Mouse (Mus musculus): ENCODE measurements around the gene Gm26661. TPM values are rescaled to one million over a fixed set of nuclear protein-coding genes. Genes with fewer than 3 reads are reported as not detected.

Gene Gm26661
- total and polyA plus RNA-seq, 2 experiments from 2014 or later, result 0.94 TPM; not detected in 1

GRCm38 (mm10) chr14:7807711-7808110 lies 16.3 kb downstream of the Gm26661 start:
- Histone ChIP-seq H3K4me2 (ENCODE audit: low read depth, low read length) (no peak overlapping the region), H3K9ac (replicated peaks; ENCODE audit: low read length) (no peak overlapping the region), H3K4me1 (ENCODE audit: insufficient read depth, low read length) (no peaks in the 10 kb centered on the region), H3K9me3 (ENCODE audit: low read length) (no peaks in the 10 kb centered on the region), H3K27ac (no peak overlapping the region), H3K27me3 (ENCODE audit: insufficient read depth, low read length) (no peaks in the 10 kb centered on the region), H3K36me3 (ENCODE audit: insufficient read depth, low read length) (no peaks in the 10 kb centered on the region), H3K4me3 (ENCODE audit: low read length) (no peak overlapping the region)
- no peak for TF ChIP-seq CTCF (IDR thresholded peaks at IDR 0.05; ENCODE audit: low read depth)
- WGBS, result 73% methylated on average over 4 of the region's 4 CpGs
- ATAC-seq, result no peak
- no peak for DNase-seq (ENCODE audit: low spot score)

GRCm38 (mm10) chr14:7808501-7808981 lies 17.2 kb downstream of the Gm26661 start:
- 71% methylated on average over 11 of the region's 11 CpGs for WGBS
- H3K36me3 ChIP-seq (ENCODE audit: insufficient read depth, low read length), result no peaks in the 10 kb centered on the region

GRCm38 (mm10) chr14:7809043-7809955 lies 17.9 kb downstream of the Gm26661 start:
- DNase-seq (ENCODE audit: low spot score), result no peak
- no peak; the same call in 1 of the 2 replicates for ATAC-seq
- no peak overlapping the region for H3K9ac ChIP-seq (replicated peaks; ENCODE audit: low read length)
- no peak overlapping the region for H3K4me2 ChIP-seq (ENCODE audit: low read depth, low read length)
- no peaks in the 10 kb centered on the region for H3K36me3 ChIP-seq (ENCODE audit: insufficient read depth, low read length)
- no peaks in the 10 kb centered on the region for H3K4me1 ChIP-seq (ENCODE audit: insufficient read depth, low read length)
- TF ChIP-seq CTCF (IDR thresholded peaks at IDR 0.05; ENCODE audit: low read depth), result no peak
- H3K27ac ChIP-seq, result no peak overlapping the region
- H3K4me3 ChIP-seq (ENCODE audit: low read length), result no peak overlapping the region
- 84% methylated on average over 12 of the region's 12 CpGs for WGBS
- H3K27me3 ChIP-seq (ENCODE audit: insufficient read depth, low read length), result no peaks in the 10 kb centered on the region
- no peaks in the 10 kb centered on the region for H3K9me3 ChIP-seq (ENCODE audit: low read length)

More at GRCm38 (mm10) chr14:7808501-7808981, 17.2 kb downstream of the Gm26661 start:
- no peak overlapping the region for H3K27ac ChIP-seq
- no peak overlapping the region for H3K4me3 ChIP-seq (ENCODE audit: low read length)
- no peaks in the 10 kb centered on the region for H3K4me1 ChIP-seq (ENCODE audit: insufficient read depth, low read length)
- H3K27me3 ChIP-seq (ENCODE audit: insufficient read depth, low read length), result no peaks in the 10 kb centered on the region
- no peak overlapping the region for H3K4me2 ChIP-seq (ENCODE audit: low read depth, low read length)
- ATAC-seq (no peak), DNase-seq (ENCODE audit: low spot score) (no peak)
- no peaks in the 10 kb centered on the region for H3K9me3 ChIP-seq (ENCODE audit: low read length)
- TF ChIP-seq CTCF (IDR thresholded peaks at IDR 0.05; ENCODE audit: low read depth), result no peak
- H3K9ac ChIP-seq (replicated peaks; ENCODE audit: low read length), result no peak overlapping the region

GRCm38 (mm10) chr14:7817770-7818462 lies 26.5 kb downstream of the Gm26661 start, which contains the start of gene Flnb:
Gene Flnb, plus strand, starts transcription at chr14:7817957.
- no peaks in the 10 kb centered on the region for H3K36me3 ChIP-seq (ENCODE audit: insufficient read depth, low read length)
- peak within 1 kb of the TSS; percentile 70 for H3K4me2 ChIP-seq (ENCODE audit: low read depth, low read length)
- no peaks in the 10 kb centered on the region for H3K27me3 ChIP-seq (ENCODE audit: insufficient read depth, low read length)
- peak; percentile 97 for DNase-seq (ENCODE audit: low spot score)
- H3K9me3 ChIP-seq (ENCODE audit: low read length), result no peaks in the 10 kb centered on the region
- ATAC-seq, result peak; percentile 98
- peak within 1 kb of the TSS; percentile 70 for H3K27ac ChIP-seq
- peak within 1 kb of the TSS; percentile 54 for H3K9ac ChIP-seq (replicated peaks; ENCODE audit: low read length)
- peak; percentile 93 for TF ChIP-seq CTCF (IDR thresholded peaks at IDR 0.05; ENCODE audit: low read depth)
- H3K4me3 ChIP-seq (ENCODE audit: low read length), result peak within 1 kb of the TSS; percentile 58
- WGBS, result under 1% methylated on average over 49 of the region's 49 CpGs
- H3K4me1 ChIP-seq (ENCODE audit: insufficient read depth, low read length), result peaks cover 26% of the 10 kb centered on the region

- Histone ChIP-seq H3K27me3 (ENCODE audit: insufficient read depth, low read length) (no peaks in the 10 kb centered on the region), H3K27ac (peak overlapping the region; percentile 70), H3K4me1 (ENCODE audit: insufficient read depth, low read length) (peaks cover 27% of the 10 kb centered on the region), H3K9ac (replicated peaks; ENCODE audit: low read length) (peak overlapping the region; percentile 54), H3K36me3 (ENCODE audit: insufficient read depth, low read length) (no peaks in the 10 kb centered on the region), H3K9me3 (ENCODE audit: low read length) (no peaks in the 10 kb centered on the region), H3K4me3 (ENCODE audit: low read length) (peak overlapping the region; percentile 58), H3K4me2 (ENCODE audit: low read depth, low read length) (peak overlapping the region; percentile 70)
- peak; percentile 25 for DNase-seq (ENCODE audit: low spot score)
- peak; percentile 44 for ATAC-seq
- WGBS, result under 1% methylated on average over 36 of the region's 36 CpGs
- TF ChIP-seq CTCF (IDR thresholded peaks at IDR 0.05; ENCODE audit: low read depth), result no peak
Measured at GRCm38 (mm10) chr14:7818463-7819121, 27.2 kb downstream of the Gm26661 start.

- Histone ChIP-seq H3K36me3 (ENCODE audit: insufficient read depth, low read length) (no peaks in the 10 kb centered on the region), H3K9ac (replicated peaks; ENCODE audit: low read length) (peak overlapping the region; percentile 54; the same call in 1 of the 2 replicates), H3K27ac (no peak overlapping the region), H3K9me3 (ENCODE audit: low read length) (no peaks in the 10 kb centered on the region), H3K4me2 (ENCODE audit: low read depth, low read length) (peak overlapping the region; percentile 70), H3K4me3 (ENCODE audit: low read length) (peak overlapping the region; percentile 58), H3K4me1 (ENCODE audit: insufficient read depth, low read length) (peaks cover 27% of the 10 kb centered on the region), H3K27me3 (ENCODE audit: insufficient read depth, low read length) (no peaks in the 10 kb centered on the region)
- ATAC-seq, result no peak
- TF ChIP-seq CTCF (IDR thresholded peaks at IDR 0.05; ENCODE audit: low read depth), result no peak
- no peak for DNase-seq (ENCODE audit: low spot score)
- 74% methylated on average over 5 of the region's 5 CpGs for WGBS
Measured at GRCm38 (mm10) chr14:7819446-7819845, 28.1 kb downstream of the Gm26661 start.
